Mouse (Mus musculus): ENCODE results near the gene Ltf. TPM values are rescaled to one million over a fixed set of nuclear protein-coding genes. Genes with fewer than 3 reads are reported as not detected.

Gene Ltf
- polyA plus RNA-seq, 1 experiment from 2014 or later = 0.63 TPM

- POLR2A ChIA-PET = no interaction called here
Observed at GRCm38 (mm10) chr9:111026791-111027190, 7.7 kb downstream of the Ltf start.

GRCm38 (mm10) chr9:111033717-111034116 lies 14.6 kb downstream of the Ltf start:
- H3K27me3 ChIP-seq = no peaks in the 10 kb centered on the region
- ATAC-seq (no peak), DNase-seq (ENCODE audit: low read depth, low spot score) (no peak)
- TF ChIP-seq CTCF (IDR thresholded peaks at IDR 0.05) = no peak
- ChIA-PET CTCF (no interaction called here), POLR2A (no interaction called here)
- in situ Hi-C loops (cut with MboI; ENCODE audit: low pct_unique_long_range_greater_than_20kb) = no loop called here

More at GRCm38 (mm10) chr9:111026791-111027190, 7.7 kb downstream of the Ltf start:
- H3K27me3 ChIP-seq = no peaks in the 10 kb centered on the region
- DNase-seq (ENCODE audit: low read depth, low spot score) (no peak), ATAC-seq (no peak)
- no peak for TF ChIP-seq CTCF (IDR thresholded peaks at IDR 0.05)
- in situ Hi-C loops (cut with MboI; ENCODE audit: low pct_unique_long_range_greater_than_20kb) = no loop called here
- CTCF ChIA-PET = no interaction called here

- ChIA-PET CTCF (no interaction called here), POLR2A (no interaction called here)
- in situ Hi-C loops (cut with MboI; ENCODE audit: low pct_unique_long_range_greater_than_20kb) = no loop called here
- no peaks in the 10 kb centered on the region for H3K27me3 ChIP-seq
- no peak for TF ChIP-seq CTCF (IDR thresholded peaks at IDR 0.05)
- DNase-seq (ENCODE audit: low read depth, low spot score) = no peak
- no peak for ATAC-seq
Observed at GRCm38 (mm10) chr9:111039966-111040365, 20.9 kb downstream of the Ltf start.

GRCm38 (mm10) chr9:111042266-111042665 lies 23.2 kb downstream of the Ltf start:
- ChIA-PET CTCF (no interaction called here), POLR2A (no interaction called here)
- DNase-seq (ENCODE audit: low read depth, low spot score) = no peak
- H3K27me3 ChIP-seq = no peaks in the 10 kb centered on the region
- in situ Hi-C loops (cut with MboI; ENCODE audit: low pct_unique_long_range_greater_than_20kb) = no loop called here
- no peak for ATAC-seq
- TF ChIP-seq CTCF (IDR thresholded peaks at IDR 0.05) = no peak

- ATAC-seq (no peak), DNase-seq (ENCODE audit: low read depth, low spot score) (no peak)
- in situ Hi-C loops (cut with MboI; ENCODE audit: low pct_unique_long_range_greater_than_20kb) = no loop called here
- POLR2A ChIA-PET = no interaction called here
- CTCF ChIA-PET = no interaction called here
- TF ChIP-seq CTCF (IDR thresholded peaks at IDR 0.05) = no peak
- no peaks in the 10 kb centered on the region for H3K27me3 ChIP-seq
Observed at GRCm38 (mm10) chr9:111046222-111046621, 27.2 kb downstream of the Ltf start.

GRCm38 (mm10) chr9:111047266-111047665 lies 28.2 kb downstream of the Ltf start:
- DNase-seq (ENCODE audit: low read depth, low spot score) = no peak
- in situ Hi-C loops (cut with MboI; ENCODE audit: low pct_unique_long_range_greater_than_20kb) = no loop called here
- ChIA-PET CTCF (interaction anchor here (1.6 kb wide), 1 partner anchor 49 kb away, joined by 4 read pairs; no protein-coding TSS in a partner anchor), POLR2A (no interaction called here)
- no peak for ATAC-seq
- TF ChIP-seq CTCF (IDR thresholded peaks at IDR 0.05) = no peak
- H3K27me3 ChIP-seq = no peaks in the 10 kb centered on the region

GRCm38 (mm10) chr9:111048452-111048851 lies 29.4 kb downstream of the Ltf start:
- H3K27me3 ChIP-seq = no peaks in the 10 kb centered on the region
- in situ Hi-C loops (cut with MboI; ENCODE audit: low pct_unique_long_range_greater_than_20kb) = no loop called here
- DNase-seq (ENCODE audit: low read depth, low spot score) = no peak
- CTCF ChIA-PET = interaction anchor here (1.6 kb wide), 1 partner anchor 50 kb away, joined by 4 read pairs; no protein-coding TSS in a partner anchor
- no peak for TF ChIP-seq CTCF (IDR thresholded peaks at IDR 0.05)
- POLR2A ChIA-PET = no interaction called here
- no peak for ATAC-seq

- in situ Hi-C loops (cut with MboI; ENCODE audit: low pct_unique_long_range_greater_than_20kb) = loop anchor here (5.0 kb wide), 1 partner anchor 138 kb away; the partner anchor contains the start of gene Fam240a
- TF ChIP-seq CTCF (IDR thresholded peaks at IDR 0.05) = no peak
- ATAC-seq (no peak), DNase-seq (ENCODE audit: low read depth, low spot score) (no peak)
- ChIA-PET CTCF (no interaction called here), POLR2A (interaction anchor here (0.7 kb wide), 1 partner anchor 141 kb away, joined by 11 read pairs; no protein-coding TSS in a partner anchor)
- no peaks in the 10 kb centered on the region for H3K27me3 ChIP-seq
Observed at GRCm38 (mm10) chr9:111054923-111055322, 35.9 kb downstream of the Ltf start.

GRCm38 (mm10) chr9:111055800-111056518 lies 36.9 kb downstream of the Ltf start:
- CTCF ChIA-PET = no interaction called here
- no peak for ATAC-seq
- in situ Hi-C loops (cut with MboI; ENCODE audit: low pct_unique_long_range_greater_than_20kb) = loop anchor here (5.0 kb wide), 1 partner anchor 139 kb away; the partner anchor contains the start of gene Fam240a

GRCm38 (mm10) chr9:111056519-111056797 lies 37.4 kb downstream of the Ltf start:
- no peak for ATAC-seq
- ChIA-PET POLR2A (interaction anchor here (0.6 kb wide), 1 partner anchor 173 kb away, joined by 5 read pairs; no protein-coding TSS in a partner anchor), CTCF (interaction anchor here (1.3 kb wide), 1 partner anchor 16 kb away, joined by 3 read pairs; no protein-coding TSS in a partner anchor)
- TF ChIP-seq CTCF (IDR thresholded peaks at IDR 0.05) = no peak
- in situ Hi-C loops (cut with MboI; ENCODE audit: low pct_unique_long_range_greater_than_20kb) = loop anchor here (5.0 kb wide), 1 partner anchor 139 kb away; the partner anchor contains the start of gene Fam240a
- no peaks in the 10 kb centered on the region for H3K27me3 ChIP-seq
- DNase-seq (ENCODE audit: low read depth, low spot score) = no peak

More at GRCm38 (mm10) chr9:111055800-111056518, 36.9 kb downstream of the Ltf start:
- DNase-seq (ENCODE audit: low read depth, low spot score) = no peak
- POLR2A ChIA-PET = interaction anchor here (0.6 kb wide), 1 partner anchor 172 kb away, joined by 5 read pairs; no protein-coding TSS in a partner anchor
- H3K27me3 ChIP-seq = no peaks in the 10 kb centered on the region
- no peak for TF ChIP-seq CTCF (IDR thresholded peaks at IDR 0.05)

GRCm38 (mm10) chr9:111056798-111057543 lies 37.9 kb downstream of the Ltf start, which contains the start of gene Ccrl2:
TSS of gene Ccrl2 (minus strand) at chr9:111057519.
- ATAC-seq (no peak), DNase-seq (ENCODE audit: low read depth, low spot score) (no peak)
- ChIA-PET POLR2A (interaction anchor here (0.6 kb wide), 1 partner anchor 173 kb away, joined by 5 read pairs; no protein-coding TSS in a partner anchor), CTCF (interaction anchor here (1.0 to 1.3 kb wide), 2 partner anchors 15 to 134 kb away, joined by 3 to 4 read pairs; no protein-coding TSS in a partner anchor)
- no peaks in the 10 kb centered on the region for H3K27me3 ChIP-seq
- no peak for TF ChIP-seq CTCF (IDR thresholded peaks at IDR 0.05)
- in situ Hi-C loops (cut with MboI; ENCODE audit: low pct_unique_long_range_greater_than_20kb) = loop anchor here (5.0 kb wide), 1 partner anchor 140 kb away; the partner anchor contains the start of gene Fam240a

All from Patski (cell line).